ENCODE assay signal across 16 mouse cellular contexts in the genomic region with DNA sequence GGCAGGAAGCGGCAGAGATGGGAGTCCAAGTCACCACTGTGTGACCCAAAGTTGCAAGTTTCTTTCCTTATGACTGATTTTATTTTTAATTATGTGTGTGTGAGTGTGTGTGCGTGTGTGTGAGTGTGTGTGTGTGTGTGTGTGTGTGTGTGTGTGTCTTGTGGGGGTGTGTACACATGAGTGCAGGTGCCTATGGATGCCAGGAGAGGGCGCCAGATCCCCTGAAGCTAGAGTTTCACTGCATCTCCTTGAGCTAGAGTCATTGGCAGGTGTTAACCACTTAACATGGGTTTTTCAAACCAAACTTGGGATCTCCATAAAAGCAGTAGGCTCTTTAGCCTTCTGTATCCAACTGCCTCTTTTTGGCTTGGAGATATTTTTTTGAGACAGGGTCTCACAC.
"Had no signal": no experiment of that assay in that cellular context is flagged by ENCODE, and none has a peak within 500 bp of the region (broad histone marks: within the 10 kb centered on the region; RNA-seq: fewer than 3 reads in every experiment).

No protein-coding gene starts in this region.

- H3K27ac ChIP-seq: kidney, postnatal 0 days; layer of hippocampus, adult 2 months; limb, embryonic 12.5 days; liver, embryonic 15.5 days; lung, embryonic 15.5 days; macrophage; midbrain, embryonic 12.5 days; neural tube, embryonic 12.5 days had no signal

- H3K36me3 ChIP-seq: limb, embryonic 12.5 days; liver, embryonic 15.5 days; lung, embryonic 15.5 days; midbrain, embryonic 12.5 days; neural tube, embryonic 12.5 days had no signal

- H3K4me3 ChIP-seq: layer of hippocampus, adult 2 months; limb, embryonic 12.5 days; liver, embryonic 15.5 days; lung, embryonic 15.5 days; megakaryocyte, embryonic 14.5 days; midbrain, embryonic 12.5 days; neural tube, embryonic 12.5 days had no signal

- H3K27me3 ChIP-seq: neural tube, embryonic 12.5 days had no signal

- H3K9me3 ChIP-seq: liver, embryonic 15.5 days; lung, embryonic 15.5 days; midbrain, embryonic 12.5 days had no signal

- DNase-seq: kidney, adult 11 months; kidney, adult 9 months; kidney, postnatal 36 days; lung, postnatal 14 days; right cerebral cortex, postnatal 4 days; spleen, adult 18-20 months; thymus, postnatal 25 days had no signal

- H3K4me2 ChIP-seq: limb, embryonic 12.5 days; liver, embryonic 15.5 days; lung, embryonic 15.5 days; midbrain, embryonic 12.5 days; neural tube, embryonic 12.5 days had no signal

- H3K9ac ChIP-seq: limb, embryonic 12.5 days; liver, embryonic 15.5 days; lung, embryonic 15.5 days; midbrain, embryonic 12.5 days; neural tube, embryonic 12.5 days had no signal

- H3K4me1 ChIP-seq: liver, embryonic 15.5 days; lung, embryonic 15.5 days; megakaryocyte, embryonic 14.5 days had no signal
